Mouse (Mus musculus): ENCODE data around the gene Senp1.

Senp1 gene

DNA sequence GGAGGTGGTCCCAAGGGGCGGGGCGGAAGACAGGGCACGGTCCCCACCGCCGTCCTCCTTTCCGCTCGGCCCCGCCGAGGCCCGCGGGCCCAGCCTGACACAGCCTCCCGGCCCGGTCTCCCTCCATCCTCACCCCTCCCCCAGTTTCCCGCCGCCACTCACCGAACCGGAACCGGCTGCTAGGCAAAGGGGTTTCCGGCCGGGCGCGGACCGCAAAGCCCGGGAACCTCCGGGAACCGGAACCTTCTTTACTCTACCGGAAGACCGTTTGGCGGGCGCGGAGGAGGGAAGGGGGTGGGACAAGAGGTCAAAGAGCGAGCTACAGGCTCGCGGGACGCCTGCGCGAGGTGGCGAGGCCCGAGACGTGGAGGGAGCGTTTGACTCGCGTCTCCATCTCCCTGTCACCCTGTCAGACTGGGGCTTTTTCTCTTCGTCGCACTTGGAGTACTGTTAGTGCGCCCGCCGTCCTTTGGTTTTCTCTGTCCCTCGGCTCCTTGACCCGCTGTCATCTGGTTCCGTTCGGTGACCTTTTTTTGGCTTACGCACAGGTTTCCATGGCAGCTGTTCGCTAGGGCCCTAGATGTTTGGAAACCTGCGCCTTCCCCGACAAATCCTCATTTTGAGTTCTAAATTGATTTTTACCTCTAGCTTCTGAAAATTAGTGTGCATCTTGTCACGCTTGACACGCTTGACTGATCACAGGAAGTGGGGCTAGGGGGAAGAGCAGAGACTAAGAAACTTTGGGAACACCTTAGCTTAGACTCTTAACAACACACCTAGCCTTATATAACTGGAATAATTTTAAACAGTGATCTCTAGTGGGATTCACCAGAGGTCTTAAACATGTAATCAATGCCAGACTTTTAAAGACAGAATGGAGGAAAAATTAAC is at the start of gene Senp1:
TSS of gene Senp1 (minus strand) at position 624 of the 891 bp plus-strand sequence.
- in situ Hi-C loops (cut with MboI, MseI) = loop anchor here (5.0 kb wide), 1 partner anchor 59 kb away; no protein-coding TSS in a partner anchor

DNA sequence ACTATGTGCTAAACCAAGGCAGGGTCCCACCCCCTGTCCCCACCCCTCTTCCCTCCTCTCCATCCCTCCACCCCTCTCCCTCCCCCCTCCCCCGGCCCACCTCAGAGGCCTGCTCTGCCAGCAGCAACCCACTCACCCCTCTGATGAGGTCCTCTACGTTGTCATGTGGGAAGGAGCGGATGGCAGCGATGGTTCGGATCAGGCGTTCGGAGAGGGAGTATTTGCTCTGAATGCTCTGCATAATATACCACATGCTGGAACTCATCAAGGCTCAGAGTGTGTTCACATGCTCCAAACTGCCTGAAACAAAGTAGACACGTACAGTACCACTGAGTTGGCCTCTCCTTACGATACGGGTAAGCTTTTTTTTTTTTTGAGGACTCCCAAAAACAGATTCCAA is 49.0 kb upstream of the Senp1 start:
- in situ Hi-C loops (cut with MboI, MseI) = no loop called here

DNA sequence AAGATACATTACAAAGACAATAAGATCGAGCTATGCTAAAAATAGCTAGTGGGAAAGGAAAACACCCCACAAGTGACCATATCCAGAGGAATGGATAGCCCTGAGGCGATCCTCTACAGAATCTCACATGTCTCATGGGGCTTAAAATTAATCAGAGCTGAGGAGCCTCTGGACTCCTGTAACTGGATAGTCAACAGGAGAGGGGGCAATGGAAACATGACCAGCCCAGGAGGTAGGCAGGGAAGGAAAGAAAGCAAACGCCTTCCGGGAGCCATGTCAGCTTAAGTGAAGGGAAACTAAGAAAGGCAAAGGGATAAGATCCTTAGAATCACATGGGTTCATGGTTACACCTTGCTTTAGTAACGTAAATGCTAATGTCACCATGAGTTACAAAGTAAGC is 47.3 kb upstream of the Senp1 start:
- in situ Hi-C loops (cut with MboI, MseI) = no loop called here

DNA sequence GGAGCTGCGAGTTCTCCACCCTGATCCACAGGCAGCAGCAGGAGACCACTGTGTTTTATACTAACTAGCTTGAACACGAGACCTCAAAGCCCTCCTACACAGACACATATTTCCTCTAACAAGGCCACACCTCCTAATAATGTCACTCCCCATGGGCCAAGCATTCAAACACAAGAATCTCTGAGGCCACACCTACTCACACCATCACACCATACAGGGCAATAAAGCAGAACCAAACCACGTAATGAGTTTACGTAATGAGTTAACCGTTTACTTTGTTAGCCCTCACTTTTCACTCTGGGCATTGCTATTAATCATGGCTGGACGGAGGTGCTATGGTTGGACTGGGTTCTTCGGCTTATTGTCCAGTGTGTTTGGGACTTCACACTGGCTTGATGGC is 46.2 kb upstream of the Senp1 start:
- in situ Hi-C loops (cut with MboI, MseI) = loop anchor here (5.0 kb wide), 1 partner anchor 452 kb away; no protein-coding TSS in a partner anchor

DNA sequence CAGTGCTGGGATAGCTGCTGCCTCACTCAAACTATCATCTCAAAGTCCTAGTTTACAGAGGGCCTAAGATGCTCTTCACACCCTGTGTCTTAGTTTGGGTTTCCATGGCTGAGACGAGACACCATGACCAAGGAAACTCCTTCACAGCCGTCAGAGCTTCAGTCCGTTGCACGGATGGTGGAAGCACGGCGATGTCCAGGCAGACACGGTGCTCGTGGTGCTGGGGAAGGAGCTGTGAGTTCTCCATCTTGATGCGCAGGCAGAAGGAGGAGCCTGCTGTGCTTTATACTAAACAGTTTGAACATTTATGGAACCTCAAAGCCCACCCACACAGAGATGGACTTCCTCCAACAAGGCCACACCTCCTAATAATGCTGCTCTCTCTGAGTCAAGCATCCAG is 43.3 kb upstream of the Senp1 start:
- in situ Hi-C loops (cut with MboI, MseI) = loop anchor here (5.0 kb wide), 1 partner anchor 450 kb away; no protein-coding TSS in a partner anchor

DNA sequence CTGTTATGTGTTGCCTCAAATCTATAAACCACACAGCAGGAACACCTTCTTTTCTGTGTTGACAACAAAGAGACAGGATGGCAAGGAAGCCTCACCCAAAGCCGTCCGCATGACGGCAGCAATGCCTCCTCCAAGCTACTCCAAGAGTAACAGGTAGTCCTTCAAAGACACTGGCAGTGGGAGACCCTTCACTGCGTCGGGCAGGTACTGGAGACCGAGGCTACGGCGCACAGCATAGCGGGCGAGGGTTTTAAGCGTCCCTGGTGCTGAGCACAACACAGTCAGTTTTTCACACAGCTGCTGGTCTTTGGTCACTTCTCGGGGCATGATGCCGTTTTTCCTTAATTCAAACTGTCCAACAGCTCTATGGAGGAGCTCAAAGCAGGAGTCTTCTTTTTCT is 42.1 kb upstream of the Senp1 start:
- in situ Hi-C loops (cut with MboI, MseI) = loop anchor here (5.0 kb wide), 1 partner anchor 448 kb away; no protein-coding TSS in a partner anchor

DNA sequence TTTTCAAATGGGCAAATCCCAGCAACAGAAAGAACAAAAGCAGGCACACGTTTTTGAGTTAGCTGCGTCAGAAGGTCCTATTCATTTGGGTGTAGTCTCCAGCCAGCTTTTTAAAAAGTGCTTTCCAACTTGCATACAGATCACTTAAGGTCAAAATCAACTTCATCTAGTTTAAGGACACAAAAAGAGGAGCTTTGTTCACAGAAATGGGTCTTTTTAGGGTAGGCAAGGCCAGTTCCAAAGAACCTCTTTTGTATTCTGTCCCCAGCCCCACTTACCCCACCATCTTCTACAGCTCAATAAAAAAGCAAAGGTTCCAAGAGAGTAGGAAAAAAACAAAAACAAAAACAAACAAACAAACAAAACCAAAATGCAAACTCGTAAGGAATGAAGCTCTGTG is 41.1 kb upstream of the Senp1 start:
- in situ Hi-C loops (cut with MboI, MseI) = loop anchor here (5.0 kb wide), 1 partner anchor 447 kb away; no protein-coding TSS in a partner anchor

DNA sequence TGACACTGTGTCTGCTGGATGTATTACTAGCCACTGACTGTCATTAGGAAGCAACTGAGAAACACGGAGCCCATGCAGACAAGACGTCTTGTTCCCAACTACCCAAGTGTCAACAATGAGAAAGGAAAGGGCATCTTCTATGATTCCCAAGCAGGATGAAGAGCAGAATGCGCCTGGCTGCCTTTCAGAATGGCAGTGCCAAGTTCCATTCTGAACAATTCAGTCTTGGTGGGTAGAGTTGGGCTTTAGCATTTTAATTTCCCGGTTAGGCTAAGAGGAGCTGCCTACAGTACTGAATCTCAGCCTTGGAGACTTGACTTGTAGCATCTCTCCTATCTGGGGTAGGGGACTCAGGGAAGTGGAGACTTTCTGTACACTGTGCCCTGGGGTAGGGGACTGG is 40.5 kb upstream of the Senp1 start:
- in situ Hi-C loops (cut with MboI, MseI) = no loop called here

DNA sequence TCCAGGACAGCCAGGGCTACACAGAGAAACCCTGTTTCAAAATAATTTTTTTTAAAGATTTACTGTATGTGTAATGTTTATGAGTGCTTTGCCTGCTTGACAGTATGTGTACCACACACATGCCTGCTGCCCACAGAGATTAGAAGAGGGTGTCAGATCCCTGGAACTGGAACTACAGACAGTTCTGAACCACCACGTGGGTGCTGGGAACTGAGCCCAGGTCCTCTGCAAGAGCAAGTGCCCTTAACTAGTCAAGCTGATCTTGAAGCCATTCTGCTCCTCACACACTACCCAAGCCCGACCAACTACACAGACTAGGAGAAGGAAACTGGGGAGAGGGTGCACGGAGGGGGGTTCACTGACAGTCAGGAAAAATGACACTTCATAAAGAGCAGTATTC is 39.9 kb upstream of the Senp1 start:
- in situ Hi-C loops (cut with MboI, MseI) = no loop called here

DNA sequence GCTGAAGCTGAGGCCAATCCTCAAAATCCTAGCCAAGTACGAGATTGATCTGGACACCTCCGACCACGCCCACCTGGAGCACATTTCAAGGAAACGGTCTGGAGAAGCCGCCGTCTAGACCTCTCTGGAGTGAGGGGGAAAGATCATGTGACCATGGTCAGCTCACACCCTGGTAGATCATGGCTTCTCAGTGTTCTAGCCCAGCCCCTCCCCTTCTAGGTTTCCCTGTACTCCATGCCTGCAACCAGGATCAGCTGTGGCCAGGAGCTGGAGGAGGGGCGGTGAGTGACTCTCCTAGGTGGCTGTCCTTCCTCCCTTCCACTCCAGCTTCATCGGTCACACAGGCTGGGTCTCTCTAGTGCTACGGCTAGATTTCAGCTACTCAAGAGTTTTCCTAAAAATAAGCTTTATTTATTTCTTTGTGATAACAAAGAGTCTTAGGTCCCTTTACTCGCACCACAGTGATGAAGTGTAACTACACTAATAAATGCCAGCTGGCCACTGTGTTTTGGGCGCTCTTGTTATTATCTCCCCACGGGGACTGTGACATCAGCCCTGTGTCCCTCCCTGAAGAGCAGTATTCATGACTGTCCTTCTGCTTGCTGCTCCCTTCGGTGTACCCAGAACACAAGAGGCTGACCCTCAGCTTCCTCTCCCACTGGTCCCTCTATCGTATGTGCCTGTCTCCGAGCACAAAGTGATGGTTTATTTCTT is 38.6 kb upstream of the Senp1 start:
- in situ Hi-C loops (cut with MboI, MseI) = no loop called here

DNA sequence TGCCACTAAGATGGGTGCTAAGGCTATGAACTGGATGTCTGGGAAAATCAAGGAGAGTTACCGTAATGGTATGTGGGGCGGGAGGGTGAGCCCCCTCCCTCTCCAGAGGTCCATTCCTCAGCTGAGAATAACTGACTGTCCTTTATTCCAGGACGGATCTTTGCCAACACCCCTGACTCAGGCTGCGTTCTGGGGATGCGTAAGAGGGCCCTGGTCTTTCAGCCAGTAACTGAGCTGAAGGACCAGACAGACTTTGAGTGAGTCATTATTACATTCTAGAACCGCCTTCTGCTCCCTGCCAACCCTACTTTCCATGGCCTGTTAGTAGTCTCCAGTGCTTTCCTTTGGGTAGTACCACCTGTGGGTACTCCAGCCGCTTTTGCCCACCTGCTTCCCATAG is 37.9 kb upstream of the Senp1 start:
- in situ Hi-C loops (cut with MboI, MseI) = no loop called here

DNA sequence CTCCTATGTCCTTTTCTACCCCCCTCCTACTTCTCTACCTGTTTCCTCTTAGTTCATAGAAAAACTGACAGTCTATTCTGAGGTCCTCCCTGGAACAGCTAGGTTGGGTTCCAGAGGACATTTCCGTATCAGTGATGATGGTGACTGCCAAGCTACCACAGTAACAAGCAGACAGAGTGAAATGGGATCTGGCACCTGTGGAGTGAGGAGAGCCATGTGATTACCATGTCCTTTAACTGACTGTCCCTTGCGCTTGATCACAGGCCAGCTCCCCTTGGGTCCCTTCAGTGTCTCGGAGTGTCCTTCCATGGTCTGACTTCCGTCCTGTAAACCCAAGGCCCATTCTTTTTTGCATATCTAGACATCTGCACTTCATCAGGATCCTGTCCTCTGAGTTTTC is 37.5 kb upstream of the Senp1 start:
- in situ Hi-C loops (cut with MboI, MseI) = no loop called here

DNA sequence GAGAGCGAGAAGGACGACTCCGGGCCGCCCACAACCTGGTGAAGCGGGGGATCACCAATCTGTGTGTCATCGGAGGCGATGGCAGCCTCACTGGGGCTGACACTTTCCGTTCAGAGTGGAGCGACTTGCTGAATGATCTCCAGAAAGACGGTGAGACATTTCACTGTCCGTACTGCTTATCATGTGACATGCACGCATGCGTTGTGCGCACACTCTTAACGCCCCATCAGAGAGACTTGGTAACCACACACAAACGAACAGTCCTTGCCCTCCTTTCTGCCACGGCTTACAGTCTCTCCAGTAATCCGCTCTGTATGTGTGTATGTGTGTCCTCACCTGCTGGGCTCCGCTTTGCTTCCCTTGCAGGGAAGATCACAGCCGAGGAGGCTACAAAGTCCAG is 27.3 kb upstream of the Senp1 start:
- in situ Hi-C loops (cut with MboI, MseI) = no loop called here

DNA sequence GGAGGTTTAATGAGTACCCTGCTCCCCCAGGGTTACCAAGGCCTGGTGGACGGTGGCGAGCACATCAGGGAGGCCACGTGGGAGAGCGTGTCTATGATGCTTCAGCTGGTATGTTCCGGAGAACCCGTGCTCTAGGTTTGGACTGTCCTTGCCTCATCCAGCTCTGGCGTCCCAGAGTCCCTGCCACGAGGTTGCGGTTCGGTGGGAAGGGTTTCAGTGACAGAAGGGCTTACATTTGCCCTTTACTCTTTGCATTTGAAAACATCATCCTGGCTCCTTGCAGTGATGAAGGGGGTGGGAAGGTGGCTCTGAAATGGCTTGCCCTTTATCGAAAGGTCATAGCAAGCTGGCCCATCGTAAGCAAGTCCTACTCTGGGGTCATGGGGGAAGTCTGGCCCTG is 25.8 kb upstream of the Senp1 start:
- in situ Hi-C loops (cut with MboI, MseI) = no loop called here

DNA sequence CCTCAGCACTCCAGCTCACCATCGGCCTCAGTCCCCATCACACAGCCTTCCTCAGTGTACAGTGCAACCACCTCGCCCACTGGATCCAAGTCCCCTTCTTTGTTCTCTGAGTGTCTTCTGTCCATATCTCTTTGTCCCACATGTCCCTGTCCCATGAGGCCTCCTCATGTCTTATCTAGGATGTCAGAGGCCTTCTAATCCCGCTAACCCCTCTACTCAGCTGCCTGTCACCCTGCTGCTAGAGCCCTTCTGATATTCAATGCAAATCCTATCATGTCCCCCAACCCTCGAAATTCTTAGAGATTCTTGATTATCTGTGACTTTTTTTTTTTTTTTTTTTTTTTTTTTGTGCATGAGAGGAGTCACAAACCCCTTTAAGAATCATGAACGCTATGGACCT is 22.7 kb upstream of the Senp1 start:
- in situ Hi-C loops (cut with MboI, MseI) = no loop called here

DNA sequence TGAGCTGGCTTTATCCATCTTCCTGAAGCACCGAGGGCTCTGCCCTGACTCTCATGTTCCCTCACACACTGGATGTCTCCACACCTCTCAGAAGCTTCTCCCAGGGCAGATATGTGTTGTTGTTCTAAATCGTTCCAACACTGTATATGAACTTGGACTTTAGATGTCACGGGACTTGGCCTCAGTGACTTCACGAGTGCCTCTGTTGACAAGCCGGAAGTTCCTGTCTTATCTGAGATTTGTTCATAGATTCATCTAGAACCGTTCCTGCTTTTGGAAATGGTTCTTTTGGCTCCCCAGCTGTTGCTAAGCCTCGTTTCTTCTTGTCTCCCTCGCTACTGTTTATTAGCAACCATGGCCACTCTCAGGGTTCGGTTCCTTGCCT is 22.2 kb upstream of the Senp1 start:
- in situ Hi-C loops (cut with MboI, MseI) = no loop called here

DNA sequence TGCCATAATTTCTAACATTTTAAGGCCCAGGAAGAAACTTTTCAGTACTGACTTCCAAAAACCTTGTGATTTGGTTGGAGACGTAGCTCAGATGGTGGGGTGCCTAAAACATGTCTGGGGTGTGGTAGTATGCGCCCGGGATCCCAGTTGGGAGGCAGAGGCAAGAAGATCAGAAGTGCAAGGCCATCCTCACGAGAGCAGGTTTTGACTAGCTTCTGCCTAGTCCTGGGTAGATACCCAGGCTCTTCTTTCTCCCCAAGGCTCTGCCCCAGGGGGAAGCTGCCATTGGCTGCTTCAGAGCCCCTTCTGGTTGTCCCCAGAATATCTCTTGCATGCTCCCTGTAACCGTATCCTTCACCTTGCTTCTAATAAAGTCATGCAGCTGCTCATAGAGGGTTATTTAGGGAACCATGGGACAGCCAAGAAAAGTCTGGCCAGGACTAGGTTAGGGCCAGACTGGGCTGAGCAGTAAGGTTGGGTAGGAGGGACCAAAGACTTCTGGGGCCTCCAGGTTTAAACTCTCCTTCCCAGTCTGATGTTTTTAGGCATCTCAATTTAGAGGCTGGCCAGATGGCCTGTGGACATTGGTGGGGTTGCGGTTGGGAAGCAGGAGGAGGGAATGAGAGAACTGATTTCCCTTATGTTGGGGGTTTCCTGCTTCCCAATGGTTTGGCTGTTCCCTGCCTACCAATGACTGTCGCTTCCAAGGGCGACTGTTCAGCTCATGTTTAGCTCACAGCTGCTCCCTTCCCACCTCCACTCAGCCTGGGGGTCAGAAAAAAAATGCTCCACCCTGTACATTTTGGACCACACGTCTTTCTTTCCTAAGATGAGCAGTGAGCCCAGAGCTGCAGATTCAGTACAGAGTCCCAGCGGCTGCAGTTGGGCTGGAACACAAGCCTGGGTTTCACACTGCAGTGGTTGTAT is 21.6 kb upstream of the Senp1 start:
- in situ Hi-C loops (cut with MboI, MseI) = no loop called here

DNA sequence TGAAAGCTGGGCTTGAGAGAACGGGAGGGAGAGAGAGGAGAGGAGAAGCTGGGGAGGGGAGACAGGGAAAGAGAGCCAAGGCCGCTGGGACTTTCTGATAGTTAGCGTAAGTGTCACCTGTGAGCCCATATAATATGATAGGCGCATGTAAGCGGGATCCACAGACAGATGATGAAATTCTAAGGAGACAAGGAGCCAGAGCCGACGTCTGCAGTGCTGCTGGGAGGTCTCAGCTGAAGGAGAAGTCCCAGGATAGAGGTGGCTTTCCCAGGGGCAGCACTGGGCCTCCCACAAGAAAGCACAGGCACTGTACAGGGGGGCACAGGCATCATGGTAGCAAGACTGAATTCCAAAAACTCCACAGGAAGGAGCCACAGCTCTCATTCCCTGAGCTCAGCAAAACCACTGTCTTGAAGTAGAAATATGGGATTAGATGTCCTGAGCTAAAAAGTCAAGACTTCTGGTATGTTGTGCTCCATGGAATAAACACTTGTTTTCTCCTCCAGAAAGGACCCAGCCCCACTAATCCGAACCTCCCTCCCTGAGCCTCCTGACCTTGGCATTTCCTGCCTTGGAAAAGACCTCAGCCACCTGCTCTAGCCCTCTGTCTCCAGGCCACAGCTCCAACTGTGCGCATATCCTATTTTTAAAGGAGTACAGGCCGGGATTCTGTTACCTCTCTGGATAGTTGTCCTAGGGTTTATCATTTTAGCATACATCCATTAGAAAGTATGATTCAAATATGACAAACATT is 20.7 kb upstream of the Senp1 start:
- in situ Hi-C loops (cut with MboI, MseI) = no loop called here

DNA sequence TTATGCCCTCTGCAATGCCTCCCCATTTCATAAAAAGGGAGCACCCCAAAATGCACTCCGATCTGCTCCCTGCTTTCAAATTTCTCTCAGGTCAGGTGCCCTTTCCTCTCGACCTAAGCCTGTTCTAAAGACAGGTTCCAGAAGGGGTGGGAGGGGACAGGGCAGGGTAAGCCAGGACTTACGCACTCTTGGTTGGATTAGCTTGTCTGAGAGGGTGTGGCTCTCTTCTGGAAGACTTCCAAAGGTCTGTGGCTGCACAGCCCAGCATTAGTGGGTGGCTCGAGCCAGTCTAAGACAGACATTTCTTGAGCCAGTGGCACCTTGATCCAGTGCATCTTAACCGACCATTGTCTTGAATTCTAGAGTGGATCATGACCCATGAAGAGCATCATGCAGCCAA is 18.2 kb upstream of the Senp1 start:
- in situ Hi-C loops (cut with MboI, MseI) = no loop called here

DNA sequence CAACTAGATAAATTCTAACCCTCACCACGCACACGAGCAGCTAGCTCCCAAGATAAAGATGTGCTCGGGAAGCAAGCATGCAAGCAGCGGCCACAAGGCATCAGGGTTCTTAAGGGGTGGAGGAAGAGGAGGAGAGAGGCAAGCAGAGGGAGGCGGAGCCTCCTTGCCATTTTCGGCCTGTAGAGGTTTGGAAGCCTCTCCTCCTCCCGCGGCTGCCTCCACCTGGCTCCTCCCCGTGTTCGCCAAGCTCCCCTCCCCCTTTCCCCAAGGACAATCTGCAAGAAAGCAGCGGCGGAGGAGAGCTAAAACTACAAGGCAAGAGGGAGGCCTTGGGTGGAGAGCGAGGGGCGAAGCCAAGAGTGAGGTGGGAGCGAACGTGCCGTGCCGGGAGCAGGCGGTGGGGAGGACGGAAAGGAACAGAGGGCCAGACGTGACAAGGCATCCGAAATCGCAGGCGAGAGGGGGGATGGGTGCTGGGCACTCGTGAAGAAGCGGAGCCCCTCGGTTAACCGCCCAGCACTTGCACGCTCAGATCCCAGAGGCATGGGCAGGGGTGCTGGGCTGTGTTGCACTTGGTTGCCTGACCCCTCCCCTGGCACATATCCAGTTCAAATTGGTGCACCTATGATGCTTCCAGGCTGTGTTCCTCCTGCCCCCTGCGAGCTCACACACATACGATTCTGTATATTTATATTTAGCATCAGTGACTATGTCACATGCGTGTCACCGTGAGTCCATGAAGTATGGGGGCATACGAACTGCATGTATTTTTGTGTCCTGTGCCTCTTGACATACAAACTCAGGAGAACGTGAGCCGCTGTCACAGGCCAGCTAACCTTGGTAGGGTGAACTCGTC is 15.0 kb upstream of the Senp1 start:
- in situ Hi-C loops (cut with MboI, MseI) = no loop called here
